Mouse (Mus musculus): ENCODE results near the gene Moap1. TPM values are rescaled to one million over a fixed set of nuclear protein-coding genes. Genes with fewer than 3 reads are reported as not detected.

Moap1 gene
- polyA plus RNA-seq, 1 experiment from 2014 or later, result 47.0 TPM

GRCm38 (mm10) chr12:102714116-102714515 lies 29.3 kb downstream of the Moap1 start:
- no peak overlapping the region for H3K9ac ChIP-seq (ENCODE audit: low read length)
- H3K9me3 ChIP-seq (replicated peaks; ENCODE audit: control insufficient read depth, low read length), result no peaks in the 10 kb centered on the region
- no peaks in the 10 kb centered on the region for H3K27me3 ChIP-seq (replicated peaks; ENCODE audit: control insufficient read depth, insufficient read depth, low read length)
- no peak overlapping the region for H3K4me2 ChIP-seq (ENCODE audit: low read length)
- 65% methylated on average over 2 of the region's 2 CpGs for WGBS
- no peak for DNase-seq (ENCODE audit: low spot score)
- no peaks in the 10 kb centered on the region for H3K36me3 ChIP-seq (ENCODE audit: control insufficient read depth, insufficient read depth, low read length)
- H3K27ac ChIP-seq (ENCODE audit: low read depth, low read length), result no peak overlapping the region
- H3K4me1 ChIP-seq (ENCODE audit: control insufficient read depth, insufficient read depth, low read length), result no peaks in the 10 kb centered on the region
- no peak for ATAC-seq
- H3K4me3 ChIP-seq (ENCODE audit: low read depth, low read length), result no peak overlapping the region

DNA sequence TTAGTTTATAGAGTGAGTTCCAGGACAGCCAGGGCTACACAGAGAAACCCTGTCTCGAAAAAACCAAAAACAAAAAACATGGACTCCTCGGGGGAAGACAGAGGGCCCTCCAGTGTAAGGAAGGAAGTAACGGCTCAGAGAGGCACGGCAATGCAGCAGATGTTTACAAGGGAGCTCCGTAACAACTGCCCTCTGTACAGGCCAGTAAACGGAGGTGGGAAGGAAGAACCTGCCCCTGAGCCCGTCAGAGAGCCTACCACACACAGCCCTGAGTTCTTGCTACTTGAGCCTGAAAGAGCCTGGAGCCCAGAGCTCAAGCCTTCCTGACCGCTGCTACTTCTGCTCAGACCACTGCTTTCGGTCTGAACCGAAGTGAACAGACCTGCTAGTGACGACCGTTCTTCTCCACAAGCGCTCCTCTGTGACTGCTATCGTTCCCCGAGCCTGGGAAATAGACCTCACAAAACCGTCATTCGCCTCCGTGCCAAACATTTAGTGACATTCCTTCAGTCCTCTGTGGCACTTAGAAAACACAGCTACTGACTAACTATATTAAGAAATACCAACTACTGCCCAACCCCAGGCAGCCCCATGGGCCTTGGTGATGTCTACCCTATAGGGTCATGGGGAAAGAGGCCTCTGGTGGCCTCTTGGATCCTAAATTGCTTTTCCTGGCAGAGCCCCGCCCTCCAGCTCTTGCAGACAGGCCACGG lies 30.2 kb downstream of the Moap1 start:
- H3K4me1 ChIP-seq (ENCODE audit: control insufficient read depth, insufficient read depth, low read length), result no peaks in the 10 kb centered on the region
- WGBS, result 76% methylated on average over 20 of the region's 20 CpGs
- no peak overlapping the region for H3K9ac ChIP-seq (ENCODE audit: low read length)
- DNase-seq (ENCODE audit: low spot score), result no peak
- H3K27me3 ChIP-seq (replicated peaks; ENCODE audit: control insufficient read depth, insufficient read depth, low read length), result no peaks in the 10 kb centered on the region
- no peak for ATAC-seq
- H3K4me3 ChIP-seq (ENCODE audit: low read depth, low read length), result no peak overlapping the region
- H3K27ac ChIP-seq (ENCODE audit: low read depth, low read length), result no peak overlapping the region
- H3K4me2 ChIP-seq (ENCODE audit: low read length), result no peak overlapping the region
- no peaks in the 10 kb centered on the region for H3K36me3 ChIP-seq (ENCODE audit: control insufficient read depth, insufficient read depth, low read length)
- no peaks in the 10 kb centered on the region for H3K9me3 ChIP-seq (replicated peaks; ENCODE audit: control insufficient read depth, low read length)

- Histone ChIP-seq H3K9ac (ENCODE audit: low read length) (no peak overlapping the region), H3K36me3 (ENCODE audit: control insufficient read depth, insufficient read depth, low read length) (no peaks in the 10 kb centered on the region), H3K4me2 (ENCODE audit: low read length) (no peak overlapping the region), H3K9me3 (replicated peaks; ENCODE audit: control insufficient read depth, low read length) (no peaks in the 10 kb centered on the region), H3K4me3 (ENCODE audit: low read depth, low read length) (no peak overlapping the region), H3K27me3 (replicated peaks; ENCODE audit: control insufficient read depth, insufficient read depth, low read length) (no peaks in the 10 kb centered on the region), H3K4me1 (ENCODE audit: control insufficient read depth, insufficient read depth, low read length) (0 out of 2 replicates have a peak, but pooled peaks cover 4% of the 10 kb centered on the region), H3K27ac (ENCODE audit: low read depth, low read length) (no peak overlapping the region)
- 66% methylated on average over 4 of the region's 4 CpGs for WGBS
- ATAC-seq (no peak), DNase-seq (ENCODE audit: low spot score) (no peak)
Observed at GRCm38 (mm10) chr12:102710851-102711375, 32.5 kb downstream of the Moap1 start.

- ATAC-seq, result no peak
- Histone ChIP-seq H3K36me3 (ENCODE audit: control insufficient read depth, insufficient read depth, low read length) (no peaks in the 10 kb centered on the region), H3K4me2 (ENCODE audit: low read length) (no peak overlapping the region), H3K9ac (ENCODE audit: low read length) (no peak overlapping the region), H3K9me3 (replicated peaks; ENCODE audit: control insufficient read depth, low read length) (no peaks in the 10 kb centered on the region), H3K27ac (ENCODE audit: low read depth, low read length) (no peak overlapping the region), H3K4me3 (ENCODE audit: low read depth, low read length) (no peak overlapping the region), H3K4me1 (ENCODE audit: control insufficient read depth, insufficient read depth, low read length) (peaks cover 9% of the 10 kb centered on the region; the same call in 1 of the 2 replicates), H3K27me3 (replicated peaks; ENCODE audit: control insufficient read depth, insufficient read depth, low read length) (no peaks in the 10 kb centered on the region)
- no peak for DNase-seq (ENCODE audit: low spot score)
- WGBS, result 86% methylated on average over 5 of the region's 5 CpGs
Observed at GRCm38 (mm10) chr12:102709896-102710295, 33.6 kb downstream of the Moap1 start.

GRCm38 (mm10) chr12:102708220-102708619 lies 35.2 kb downstream of the Moap1 start:
- Histone ChIP-seq H3K4me1 (ENCODE audit: control insufficient read depth, insufficient read depth, low read length) (peaks cover 12% of the 10 kb centered on the region; the same call in 1 of the 2 replicates), H3K36me3 (ENCODE audit: control insufficient read depth, insufficient read depth, low read length) (no peaks in the 10 kb centered on the region), H3K4me3 (ENCODE audit: low read depth, low read length) (no peak overlapping the region), H3K27ac (ENCODE audit: low read depth, low read length) (no peak overlapping the region), H3K9me3 (replicated peaks; ENCODE audit: control insufficient read depth, low read length) (no peaks in the 10 kb centered on the region), H3K4me2 (ENCODE audit: low read length) (no peak overlapping the region), H3K9ac (ENCODE audit: low read length) (no peak overlapping the region), H3K27me3 (replicated peaks; ENCODE audit: control insufficient read depth, insufficient read depth, low read length) (no peaks in the 10 kb centered on the region)
- DNase-seq (ENCODE audit: low spot score) (no peak), ATAC-seq (no peak)
- 78% methylated on average over 11 of the region's 11 CpGs for WGBS

- 91% methylated on average over 10 of the region's 10 CpGs for WGBS
- H3K4me1 ChIP-seq (ENCODE audit: control insufficient read depth, insufficient read depth, low read length), result peaks cover 21% of the 10 kb centered on the region; the same call in 1 of the 2 replicates
- no peak overlapping the region for H3K4me2 ChIP-seq (ENCODE audit: low read length)
- no peak for DNase-seq (ENCODE audit: low spot score)
- no peaks in the 10 kb centered on the region for H3K36me3 ChIP-seq (ENCODE audit: control insufficient read depth, insufficient read depth, low read length)
- H3K27ac ChIP-seq (ENCODE audit: low read depth, low read length), result no peak overlapping the region
- ATAC-seq, result no peak
- no peaks in the 10 kb centered on the region for H3K27me3 ChIP-seq (replicated peaks; ENCODE audit: control insufficient read depth, insufficient read depth, low read length)
- no peak overlapping the region for H3K4me3 ChIP-seq (ENCODE audit: low read depth, low read length)
- no peaks in the 10 kb centered on the region for H3K9me3 ChIP-seq (replicated peaks; ENCODE audit: control insufficient read depth, low read length)
- H3K9ac ChIP-seq (ENCODE audit: low read length), result no peak overlapping the region
Observed at GRCm38 (mm10) chr12:102706833-102707463, 36.5 kb downstream of the Moap1 start.

- H3K4me1 ChIP-seq (ENCODE audit: control insufficient read depth, insufficient read depth, low read length), result peaks cover 23% of the 10 kb centered on the region; the same call in 1 of the 2 replicates
- H3K27me3 ChIP-seq (replicated peaks; ENCODE audit: control insufficient read depth, insufficient read depth, low read length), result no peaks in the 10 kb centered on the region
- 0 out of 2 replicates have a peak overlapping the region, but pooled peaks have one; percentile 80 for H3K27ac ChIP-seq (ENCODE audit: low read depth, low read length)
- H3K4me2 ChIP-seq (ENCODE audit: low read length), result peak overlapping the region; percentile 79
- no peaks in the 10 kb centered on the region for H3K9me3 ChIP-seq (replicated peaks; ENCODE audit: control insufficient read depth, low read length)
- DNase-seq (ENCODE audit: low spot score) (no peak), ATAC-seq (no peak)
- no peaks in the 10 kb centered on the region for H3K36me3 ChIP-seq (ENCODE audit: control insufficient read depth, insufficient read depth, low read length)
- 0 out of 2 replicates have a peak overlapping the region, but pooled peaks have one; percentile 70 for H3K4me3 ChIP-seq (ENCODE audit: low read depth, low read length)
- 72% methylated on average over 6 of the region's 6 CpGs for WGBS
- peak overlapping the region; percentile 79 for H3K9ac ChIP-seq (ENCODE audit: low read length)
Observed at GRCm38 (mm10) chr12:102705906-102706640, 37.4 kb downstream of the Moap1 start.

DNA sequence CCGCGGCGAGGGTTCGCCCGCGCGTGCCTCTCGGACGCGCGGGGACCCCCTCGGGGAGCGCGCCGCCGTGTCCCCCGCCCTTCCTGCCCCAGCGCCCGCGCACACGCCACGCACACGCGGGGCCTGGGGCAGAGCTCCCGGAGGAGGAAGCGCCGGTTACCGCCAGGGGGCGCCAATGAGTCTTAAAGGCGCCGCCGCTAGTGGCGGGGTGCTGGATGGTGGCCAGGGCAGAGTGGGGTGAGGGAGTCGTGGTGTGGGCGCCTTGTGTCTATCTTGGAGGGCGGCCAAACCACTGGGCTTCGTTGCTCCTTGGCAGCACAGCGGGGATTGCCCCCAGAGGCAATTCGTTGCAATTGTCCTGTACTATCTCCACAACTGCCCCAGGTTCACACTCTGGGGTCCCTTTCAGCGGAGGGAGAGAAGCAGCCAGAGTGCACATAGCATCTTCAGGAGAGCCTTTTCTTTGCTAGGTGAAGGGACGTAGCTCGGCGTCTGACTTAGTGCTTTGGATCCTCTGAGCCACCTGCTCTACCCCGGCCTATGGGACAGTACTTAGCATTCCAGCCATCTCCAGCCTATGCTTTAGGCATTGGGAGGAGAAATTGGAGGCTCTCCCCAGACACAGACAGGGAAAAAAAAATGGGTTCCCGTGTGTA lies 38.1 kb downstream of the Moap1 start:
- Histone ChIP-seq H3K9ac (ENCODE audit: low read length) (peak overlapping the region; percentile 79), H3K36me3 (ENCODE audit: control insufficient read depth, insufficient read depth, low read length) (no peaks in the 10 kb centered on the region), H3K4me3 (ENCODE audit: low read depth, low read length) (peak overlapping the region; percentile 70), H3K27ac (ENCODE audit: low read depth, low read length) (peak overlapping the region; percentile 80), H3K9me3 (replicated peaks; ENCODE audit: control insufficient read depth, low read length) (no peaks in the 10 kb centered on the region), H3K4me2 (ENCODE audit: low read length) (peak overlapping the region; percentile 79), H3K27me3 (replicated peaks; ENCODE audit: control insufficient read depth, insufficient read depth, low read length) (no peaks in the 10 kb centered on the region), H3K4me1 (ENCODE audit: control insufficient read depth, insufficient read depth, low read length) (peaks cover 26% of the 10 kb centered on the region)
- 2% methylated on average over 45 of the region's 45 CpGs for WGBS
- ATAC-seq, result peak; percentile 72
- peak; percentile 90 for DNase-seq (ENCODE audit: low spot score)

Data from forebrain, embryonic 14.5 days (tissue).